Mouse (Mus musculus) v-Abl transformed pro-B cells (cell line): ENCODE measurements around the gene Ctnnbip1.

Experiments used
- in situ Hi-C, 2 experiments: fragments of 400-800 bp; cut with MboI; formaldehyde crosslinking; loops; one replicate each; pipeline ENCODE4 v1.15.1; 2025; ENCODE audit not compliant: unreplicated experiment in 2 of 2

Ctnnbip1 gene

DNA sequence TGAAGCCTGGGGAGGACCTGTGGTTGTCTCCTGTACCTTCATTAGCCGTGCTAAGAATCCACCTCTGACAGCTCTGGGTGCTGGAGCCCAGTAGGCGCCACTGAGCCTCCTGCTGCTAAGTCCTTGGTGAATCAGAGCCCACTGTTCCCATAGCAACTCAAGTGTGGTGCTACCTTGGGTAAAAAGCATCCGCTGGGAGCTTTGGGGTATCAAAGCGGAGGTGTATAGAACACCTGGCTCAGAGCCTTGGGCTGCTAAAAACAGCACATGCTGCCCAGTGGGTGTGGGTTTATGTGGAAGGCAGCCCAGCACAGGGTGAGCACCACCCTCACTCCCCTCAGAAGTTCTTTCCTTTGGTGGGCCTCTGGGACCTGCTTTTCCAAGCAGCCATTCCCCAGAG is 38.1 kb downstream of the Ctnnbip1 start:
- in situ Hi-C loops = no loop called here

DNA sequence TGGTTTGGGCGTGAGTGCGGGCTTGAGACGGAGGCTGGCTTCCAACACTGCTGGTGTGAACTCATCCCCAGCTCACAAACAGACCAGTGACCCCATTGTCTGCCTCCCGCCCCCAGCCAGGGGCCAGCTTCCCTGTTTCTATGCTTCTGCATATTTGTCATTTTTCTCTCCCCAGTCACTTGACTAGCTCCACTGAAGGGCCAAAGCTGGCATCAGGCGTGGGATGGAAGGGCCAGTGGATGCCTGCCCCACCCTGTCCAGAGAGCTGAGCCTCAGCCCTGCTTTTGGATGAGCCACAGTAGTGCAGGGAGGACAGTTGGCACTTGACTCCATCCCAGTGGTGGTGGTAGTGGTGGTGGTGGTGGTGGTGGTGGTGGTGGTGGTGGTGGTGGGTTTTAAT is 39.9 kb downstream of the Ctnnbip1 start:
- in situ Hi-C loops = no loop called here

DNA sequence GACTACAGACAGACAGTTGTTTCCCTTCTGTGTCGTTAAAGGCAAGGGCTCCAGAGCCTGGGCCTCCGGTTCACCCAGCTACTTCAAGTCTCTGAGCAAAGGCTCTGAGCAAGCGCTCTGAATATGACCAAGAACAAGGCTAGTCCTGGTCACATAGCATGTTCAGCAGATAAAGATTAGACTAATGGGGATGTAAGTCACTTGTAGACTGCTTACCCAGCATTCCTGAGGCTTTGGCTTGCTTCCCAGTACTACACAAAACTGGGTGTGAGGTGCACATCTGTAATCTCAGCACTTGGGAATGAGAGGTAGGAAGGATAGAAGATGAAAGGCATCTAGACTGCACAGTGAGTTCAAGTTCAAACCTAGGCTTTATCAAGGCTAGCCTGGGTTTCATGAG is 40.4 kb downstream of the Ctnnbip1 start:
- in situ Hi-C loops = no loop called here

DNA sequence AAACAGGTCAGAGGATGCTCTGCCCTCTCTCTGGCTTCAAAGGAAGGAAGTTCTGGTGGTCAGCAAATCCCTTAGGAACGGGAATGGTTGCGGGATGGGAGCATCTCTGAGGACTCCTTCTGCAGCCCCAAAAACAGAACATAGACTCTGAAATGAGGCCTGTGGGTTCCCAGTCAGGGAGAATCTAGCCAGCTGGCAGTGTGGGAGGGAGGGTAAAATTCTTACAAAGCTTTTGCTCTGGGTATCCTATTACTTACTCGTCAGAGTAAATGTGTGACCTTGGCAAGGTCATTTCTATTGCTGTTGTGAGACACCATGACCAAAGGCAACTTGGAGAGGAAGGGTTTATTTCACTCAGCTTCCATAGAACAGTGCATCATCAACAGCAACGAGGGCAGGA is 43.4 kb downstream of the Ctnnbip1 start:
- in situ Hi-C loops = no loop called here

GRCm38 (mm10) chr4:149561986-149562904 is 44.2 kb downstream of the Ctnnbip1 start:
- in situ Hi-C loops = no loop called here

- in situ Hi-C loops = no loop called here
Measured at GRCm38 (mm10) chr4:149562905-149563347, 44.9 kb downstream of the Ctnnbip1 start.

DNA sequence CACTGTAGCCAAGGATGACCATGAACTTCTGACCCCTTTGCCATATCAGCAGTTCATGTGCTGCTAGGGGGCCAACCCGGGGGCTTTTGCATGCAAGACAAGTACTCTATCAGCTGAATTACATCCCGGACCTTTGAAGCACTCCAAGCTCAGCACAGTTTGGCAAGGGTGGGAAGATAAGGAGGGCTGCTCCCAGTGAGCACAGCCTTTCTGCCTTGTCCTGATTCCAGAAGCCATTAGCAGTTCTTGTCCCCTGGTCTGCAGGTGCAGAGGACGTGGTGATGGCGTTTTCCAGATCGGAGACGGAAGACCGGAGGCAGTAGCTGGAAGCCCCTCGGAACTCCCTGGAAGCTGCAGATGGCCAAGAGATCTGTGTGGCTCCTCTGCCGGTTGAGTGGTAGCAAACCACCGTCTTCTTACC is 45.9 kb downstream of the Ctnnbip1 start:
- in situ Hi-C loops = no loop called here

- in situ Hi-C loops = no loop called here
Measured at GRCm38 (mm10) chr4:149564452-149565407, 46.7 kb downstream of the Ctnnbip1 start.

DNA sequence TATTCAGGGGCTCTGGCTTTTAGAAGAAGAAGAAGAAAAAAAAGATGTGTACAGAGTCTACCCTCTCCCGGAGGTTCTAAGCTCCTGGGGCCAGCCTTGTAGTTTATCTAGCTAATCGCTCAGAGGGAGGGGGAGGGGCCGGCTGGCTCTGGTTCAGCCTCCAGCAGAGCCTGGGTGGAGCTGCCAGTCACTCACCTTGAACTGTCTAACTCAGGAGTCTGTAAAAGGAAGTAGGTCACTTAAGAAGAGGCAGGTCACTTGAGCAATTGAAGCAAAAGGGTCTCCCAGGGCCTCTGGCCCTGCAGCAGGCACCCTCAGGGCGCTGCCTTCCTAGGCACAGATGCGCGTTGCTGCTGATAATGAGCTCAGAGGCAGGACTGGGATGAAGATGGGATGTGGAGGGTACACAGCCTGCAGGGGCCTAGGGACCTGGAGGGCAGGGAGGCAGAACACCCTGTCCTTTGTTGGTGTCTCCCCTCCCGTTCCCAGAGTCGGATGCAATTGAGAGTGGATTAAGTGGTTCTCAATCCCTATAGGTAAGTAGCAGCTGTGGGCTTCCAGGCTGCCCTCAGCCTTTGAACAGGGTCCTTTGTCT is 49.5 kb downstream of the Ctnnbip1 start:
- in situ Hi-C loops = no loop called here

- in situ Hi-C loops = no loop called here
Measured at GRCm38 (mm10) chr4:149568622-149569021, 50.6 kb downstream of the Ctnnbip1 start.

DNA sequence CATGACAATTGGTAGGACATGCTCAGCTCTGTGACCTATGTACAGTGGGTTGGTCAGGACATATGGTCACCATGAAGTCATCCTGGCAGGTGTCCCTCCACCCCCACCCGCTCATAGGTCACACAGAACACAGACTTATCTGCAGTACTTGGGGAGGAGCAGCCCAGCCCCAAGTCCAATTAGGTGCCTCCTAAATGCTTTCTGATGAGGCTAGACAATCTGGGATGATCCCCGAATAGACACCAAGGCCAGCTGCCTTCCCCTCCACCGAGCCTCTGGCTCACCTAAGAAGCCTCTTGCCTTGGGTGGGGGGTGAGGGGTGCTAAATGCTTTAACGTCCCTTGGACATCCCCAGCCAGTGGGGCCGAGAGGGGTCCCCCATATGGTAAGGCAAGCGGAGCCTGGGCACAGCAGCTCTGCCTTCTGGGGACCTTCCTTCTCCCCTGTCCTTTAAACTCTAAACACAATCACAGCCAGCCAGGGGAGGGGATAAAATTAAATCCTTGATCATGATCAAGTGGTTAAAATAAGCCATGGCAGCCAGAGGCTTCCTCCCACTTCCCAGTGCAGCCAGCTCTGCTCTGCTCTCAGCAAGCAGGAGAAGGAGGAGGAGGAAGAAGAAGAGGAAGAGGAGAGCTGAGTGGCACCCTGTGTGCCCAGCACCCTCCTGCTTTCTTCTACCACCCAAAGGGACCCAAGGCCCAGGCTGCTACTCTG is 51.9 kb downstream of the Ctnnbip1 start:
- in situ Hi-C loops = no loop called here

- in situ Hi-C loops = no loop called here
Measured at GRCm38 (mm10) chr4:149570498-149570863, 52.4 kb downstream of the Ctnnbip1 start.

DNA sequence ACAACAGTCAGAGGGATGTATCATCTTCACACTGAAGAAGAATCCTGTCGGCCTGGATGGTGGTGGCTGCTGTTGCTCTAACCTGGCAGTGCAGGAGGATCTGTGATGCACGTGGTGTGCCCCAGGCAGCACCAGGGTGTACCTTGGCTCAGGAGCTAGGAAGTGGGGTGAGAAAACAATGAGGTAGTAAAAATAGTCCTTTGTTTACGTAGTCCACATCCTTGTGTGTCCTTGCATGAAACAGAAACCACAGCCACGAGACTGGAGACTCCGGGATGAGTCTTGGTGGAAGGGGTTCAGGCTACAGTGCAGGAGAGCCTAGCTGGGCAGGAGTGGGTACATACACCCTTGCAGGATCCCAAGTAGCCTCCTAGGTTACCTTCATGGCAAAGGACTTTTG is 53.2 kb downstream of the Ctnnbip1 start:
- in situ Hi-C loops = no loop called here

GRCm38 (mm10) chr4:149571651-149572149 is 53.7 kb downstream of the Ctnnbip1 start:
- in situ Hi-C loops = no loop called here

DNA sequence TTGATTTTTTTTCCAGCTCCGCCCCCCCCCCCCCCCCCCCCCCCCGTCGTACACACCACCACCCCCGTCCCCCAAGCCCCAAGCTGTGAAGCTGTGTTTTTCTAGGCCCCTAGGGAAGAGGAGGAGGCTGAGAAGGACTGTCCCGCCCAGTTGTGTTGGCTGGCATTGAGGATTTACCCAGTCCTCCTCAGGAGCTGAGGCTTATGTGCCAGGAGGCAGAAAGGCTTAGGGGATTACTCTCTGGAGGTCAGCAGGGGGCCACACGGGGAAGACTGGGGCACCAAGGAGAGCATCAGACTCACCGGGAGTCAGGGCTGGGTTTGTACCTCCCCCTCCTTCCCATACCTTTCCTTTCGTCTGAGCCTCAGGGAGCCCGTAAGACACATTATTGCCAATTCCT is 54.4 kb downstream of the Ctnnbip1 start:
- in situ Hi-C loops = no loop called here

- in situ Hi-C loops = no loop called here
Measured at GRCm38 (mm10) chr4:149572851-149573250, 54.8 kb downstream of the Ctnnbip1 start.

- in situ Hi-C loops = no loop called here
Measured at GRCm38 (mm10) chr4:149574391-149574821, 56.4 kb downstream of the Ctnnbip1 start.

DNA sequence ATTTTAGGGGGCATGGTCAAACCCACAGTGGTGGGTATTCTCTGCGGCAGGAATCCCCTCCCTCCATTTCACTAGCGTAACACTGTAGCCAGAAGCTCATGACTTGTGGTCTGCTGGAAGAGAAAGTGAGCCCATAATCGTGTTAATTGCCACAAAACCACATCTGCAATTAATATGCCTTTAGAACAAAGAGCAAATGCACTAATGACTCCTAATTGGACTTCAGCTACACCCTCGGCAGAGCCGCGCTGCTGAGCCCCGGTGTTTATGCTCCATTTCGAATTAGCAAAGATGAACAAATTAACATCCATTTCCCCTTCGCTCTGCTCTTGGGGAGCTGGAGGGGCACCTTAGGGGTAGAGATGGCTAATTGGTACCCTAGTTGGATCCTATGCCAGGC is 58.0 kb downstream of the Ctnnbip1 start:
- in situ Hi-C loops = no loop called here

DNA sequence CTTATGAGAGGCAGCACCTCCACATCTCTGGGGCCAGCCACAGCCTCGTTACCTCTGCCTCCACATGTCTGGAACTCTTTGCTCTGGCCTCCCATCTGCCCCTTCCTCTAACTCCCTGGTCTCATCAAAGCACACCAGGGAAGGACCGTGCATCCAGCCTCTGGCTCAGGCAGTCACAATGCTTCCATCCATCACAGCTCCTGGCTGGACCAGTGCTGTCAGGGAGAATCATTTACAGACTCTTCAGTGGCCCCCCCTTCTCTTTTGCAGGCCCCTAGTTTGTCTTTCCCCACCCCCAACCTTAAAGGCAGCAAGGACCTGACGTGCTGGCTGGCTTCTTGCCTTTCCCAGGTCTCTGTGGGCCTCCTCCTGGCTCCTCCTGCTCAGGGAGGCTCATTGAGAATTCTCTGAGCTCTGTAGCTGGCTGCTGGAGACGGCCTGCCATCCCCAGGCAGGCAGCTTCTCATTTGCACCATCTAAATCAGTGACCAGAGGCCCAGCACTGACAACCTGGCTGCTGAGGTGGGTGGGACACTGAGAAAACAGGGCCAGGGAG is 59.0 kb downstream of the Ctnnbip1 start:
- in situ Hi-C loops = no loop called here
